Mouse (Mus musculus) left cerebral cortex, adult 6 months (tissue): ENCODE measurements around the gene Rnf212. TPM values are rescaled to one million over a fixed set of nuclear protein-coding genes. Genes with fewer than 3 reads are reported as not detected.

ENCODE experiments used
- long read RNA-seq, 2 experiments: library from polyadenylated mRNA; unstranded; transcript quantifications; one replicate each; pipeline ENCODE4 v2.0.0; 2019 to 2020
- polyA plus RNA-seq: library from polyadenylated mRNA; unstranded; fragments of <200 nt; fragmentation: Nextera tagmentation; gene quantifications from 2 replicates; pipeline ENCODE4 v1.2.3, GENCODE M21; 2021

The Rnf212 gene
- polyA plus RNA-seq, result not detected in 2 replicates
- long read RNA-seq, experiment 1, result 0 reads
- long read RNA-seq, experiment 2, result 0 reads

GRCm38 (mm10) chr5:108774630-108775306, at the start of gene Rnf212:
Gene Rnf212 (minus strand): TSS chr5:108774982.

DNA sequence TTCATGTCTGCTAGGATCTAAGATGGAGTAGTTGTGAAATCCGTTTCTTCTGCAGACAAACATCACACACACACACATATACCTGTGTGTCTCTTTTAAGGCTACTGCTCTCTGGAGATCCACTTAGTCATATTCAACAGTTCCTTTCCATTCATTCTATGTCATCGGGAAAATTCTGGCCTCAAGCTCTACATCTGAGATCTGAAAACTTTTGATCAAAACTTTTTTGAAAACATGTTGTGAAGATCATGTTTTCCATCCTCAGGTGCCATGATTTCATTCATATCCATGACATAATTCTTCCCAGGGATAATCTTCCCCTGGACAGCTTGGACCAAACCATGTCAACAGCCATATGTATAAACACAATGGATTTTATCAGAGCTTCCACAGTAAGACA, 34.0 kb upstream of the Rnf212 start, which contains the start of gene Vmn2r8:
TSS of gene Vmn2r8 (minus strand) at position 101 of the 400 bp plus-strand sequence.

DNA sequence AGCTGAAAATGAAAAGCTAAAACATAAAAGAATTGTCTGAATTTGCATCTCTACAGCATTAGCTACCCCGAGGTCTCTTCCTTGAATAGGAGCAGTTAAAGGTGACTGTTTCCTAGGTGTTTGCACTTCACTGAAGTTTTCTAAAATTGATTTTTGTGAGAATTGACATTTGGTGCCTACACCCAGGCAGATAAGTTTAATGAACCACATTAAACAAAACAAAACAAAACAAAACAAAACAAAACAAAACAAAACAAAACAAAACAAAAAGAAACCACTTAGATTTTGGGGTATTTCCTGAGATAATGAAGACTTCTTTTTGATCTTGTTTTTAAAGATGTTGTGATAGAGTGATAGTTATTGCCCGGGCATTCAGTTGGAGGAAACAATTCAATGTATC, 20.5 kb upstream of the Rnf212 start, which contains the start of gene Tmed11:
TSS of gene Tmed11 (minus strand) at position 101 of the 400 bp plus-strand sequence.

GRCm38 (mm10) chr5:108692271-108692670, 82.5 kb downstream of the Rnf212 start, which contains the start of gene Fgfrl1:
Gene Fgfrl1 (plus strand): TSS chr5:108692382.

Other genes with a start within 250 kb of the Rnf212 start
- gene Cplx1, start 225.0 kb downstream of the Rnf212 start, polyA plus RNA-seq, result 245 and 495 TPM in 2 replicates
- gene Gak, start 145.2 kb downstream of the Rnf212 start, polyA plus RNA-seq, result 28.3 and 58.4 TPM in 2 replicates
- gene Tmem175, start 145.2 kb downstream of the Rnf212 start, polyA plus RNA-seq, result 39.3 and 41.3 TPM in 2 replicates
- gene Idua, start 114.7 kb downstream of the Rnf212 start, polyA plus RNA-seq, result 9.7 and 10.1 TPM in 2 replicates
- 4.0 and 4.8 TPM in 2 replicates for gene Dgkq, start 105.3 kb downstream of the Rnf212 start, polyA plus RNA-seq
- gene Slc26a1, start 99.4 kb downstream of the Rnf212 start, polyA plus RNA-seq, result 0.74 and 0.97 TPM in 2 replicates
- gene Fgfrl1, start 82.6 kb downstream of the Rnf212 start, polyA plus RNA-seq, result 3.9 and 4.5 TPM in 2 replicates
- gene Tmed11, start 20.4 kb upstream of the Rnf212 start, polyA plus RNA-seq, result not detected in 2 replicates
- not detected in 2 replicates for gene Vmn2r8, start 33.9 kb upstream of the Rnf212 start, polyA plus RNA-seq
- not detected in 2 replicates for gene Vmn2r9, start 77.6 kb upstream of the Rnf212 start, polyA plus RNA-seq
- gene Vmn2r10, start 231.5 kb upstream of the Rnf212 start, polyA plus RNA-seq, result not detected in 2 replicates